Mouse (Mus musculus) 3134 (cell line): ENCODE measurements around the gene Zfp740.

Source experiments
- DNase-seq: peaks from one replicate; pipeline ENCODE4 v3.0.0-alpha.2; 2011; ENCODE audit warnings: low spot score; ENCODE audit not compliant: insufficient read length; ENCODE audit errors: extremely low read depth

The Zfp740 gene

GRCm38 (mm10) chr15:102192271-102192812 lies 10.7 kb upstream of the Zfp740 start:
- no peak for DNase-seq

DNA sequence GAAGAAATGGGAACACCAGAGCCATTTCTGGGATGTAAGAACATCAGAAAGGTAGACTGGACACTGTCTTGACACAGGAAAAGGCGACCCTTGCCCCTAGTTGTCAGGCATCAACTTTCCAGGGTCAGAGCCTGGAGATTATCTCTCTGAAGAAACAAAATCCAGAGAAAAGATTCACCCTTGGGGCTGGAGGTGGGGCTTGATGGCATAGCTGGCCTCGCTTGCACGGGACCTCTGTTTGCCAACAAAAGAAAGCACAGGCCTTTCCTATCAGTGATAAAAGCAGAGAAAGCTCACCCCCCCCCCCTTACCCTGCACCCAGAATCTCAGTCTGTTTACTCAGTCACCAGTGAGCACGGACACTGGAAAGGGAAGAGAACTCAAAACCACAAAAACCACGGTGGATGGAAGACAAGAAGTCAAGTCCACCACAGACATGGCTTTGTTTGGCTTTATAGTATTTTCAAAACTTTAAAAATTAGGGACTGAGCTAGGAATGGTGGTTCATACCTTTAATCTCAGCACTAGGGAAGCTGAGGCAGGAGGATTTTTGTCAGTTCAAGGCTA lies 10.1 kb upstream of the Zfp740 start:
- no peak for DNase-seq

DNA sequence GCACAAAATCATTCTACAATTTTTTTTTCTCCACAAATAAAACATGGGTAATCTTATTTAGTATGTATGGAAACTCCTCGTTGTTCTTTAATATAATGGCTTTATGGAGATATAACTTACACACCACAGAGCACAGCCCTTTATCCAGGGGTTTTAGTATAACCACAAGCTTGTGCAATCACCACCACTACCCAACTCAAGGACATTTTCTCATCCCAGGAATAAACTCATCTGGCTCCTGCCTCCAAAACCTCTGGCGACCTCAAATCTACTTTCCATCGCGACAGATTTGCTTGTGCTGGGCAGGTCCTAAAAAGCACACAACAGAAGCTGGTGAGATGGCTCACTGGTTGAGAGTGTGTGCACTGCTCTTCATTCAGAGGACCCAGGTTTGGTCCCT lies 9.4 kb upstream of the Zfp740 start:
- no peak for DNase-seq

- DNase-seq = no peak
Measured at GRCm38 (mm10) chr15:102194439-102194838, 8.6 kb upstream of the Zfp740 start.

DNA sequence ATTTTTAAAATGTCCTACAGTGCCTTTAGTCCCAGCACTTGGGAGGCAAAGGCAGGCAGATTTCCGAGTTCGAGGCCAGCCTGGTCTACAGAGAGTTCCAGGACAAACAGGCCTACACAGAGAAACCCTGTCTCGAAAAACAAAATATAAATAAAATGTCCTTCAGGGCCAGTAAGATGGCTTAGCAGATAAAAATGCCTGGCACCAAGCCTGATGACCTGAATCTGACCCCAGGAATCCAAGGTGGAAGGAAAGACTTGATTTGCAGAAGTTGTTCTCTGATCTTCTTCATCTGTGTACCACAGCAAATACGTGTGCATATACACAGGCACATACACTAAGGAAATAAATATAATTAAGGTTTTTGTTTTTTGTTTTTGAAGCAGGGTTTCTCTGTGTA lies 7.7 kb upstream of the Zfp740 start:
- no peak for DNase-seq

- no peak for DNase-seq
Measured at GRCm38 (mm10) chr15:102198841-102199240, 4.2 kb upstream of the Zfp740 start.

DNA sequence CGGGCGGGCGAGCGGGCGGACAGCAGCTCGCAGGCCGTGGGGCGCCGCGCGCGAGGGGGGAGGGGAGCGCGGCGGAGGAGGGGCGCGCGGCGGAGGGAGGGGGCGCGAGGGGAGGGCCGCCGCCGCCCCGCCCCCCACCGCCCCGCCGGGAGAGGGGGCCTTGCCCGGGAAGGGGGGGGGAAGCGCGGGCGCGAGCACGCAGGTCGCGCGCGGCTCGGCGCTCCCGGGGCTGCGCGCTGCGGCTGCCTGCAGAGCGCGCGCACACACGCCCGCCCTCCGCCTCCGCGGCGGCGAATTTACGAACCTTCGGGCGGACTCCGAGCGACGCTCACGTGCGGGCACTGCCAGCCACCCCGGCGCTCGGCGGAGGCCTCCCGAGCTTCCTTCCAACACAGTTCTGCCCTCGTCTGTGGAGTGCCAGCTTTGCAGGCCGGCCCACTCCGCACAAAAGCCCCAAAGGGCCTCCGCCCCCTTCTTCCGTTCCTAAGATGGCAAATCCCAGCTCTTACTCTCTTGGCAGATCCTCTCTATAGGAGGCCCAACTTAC lies 859 bp downstream of the Zfp740 start:
- DNase-seq = peak; percentile 83

DNA sequence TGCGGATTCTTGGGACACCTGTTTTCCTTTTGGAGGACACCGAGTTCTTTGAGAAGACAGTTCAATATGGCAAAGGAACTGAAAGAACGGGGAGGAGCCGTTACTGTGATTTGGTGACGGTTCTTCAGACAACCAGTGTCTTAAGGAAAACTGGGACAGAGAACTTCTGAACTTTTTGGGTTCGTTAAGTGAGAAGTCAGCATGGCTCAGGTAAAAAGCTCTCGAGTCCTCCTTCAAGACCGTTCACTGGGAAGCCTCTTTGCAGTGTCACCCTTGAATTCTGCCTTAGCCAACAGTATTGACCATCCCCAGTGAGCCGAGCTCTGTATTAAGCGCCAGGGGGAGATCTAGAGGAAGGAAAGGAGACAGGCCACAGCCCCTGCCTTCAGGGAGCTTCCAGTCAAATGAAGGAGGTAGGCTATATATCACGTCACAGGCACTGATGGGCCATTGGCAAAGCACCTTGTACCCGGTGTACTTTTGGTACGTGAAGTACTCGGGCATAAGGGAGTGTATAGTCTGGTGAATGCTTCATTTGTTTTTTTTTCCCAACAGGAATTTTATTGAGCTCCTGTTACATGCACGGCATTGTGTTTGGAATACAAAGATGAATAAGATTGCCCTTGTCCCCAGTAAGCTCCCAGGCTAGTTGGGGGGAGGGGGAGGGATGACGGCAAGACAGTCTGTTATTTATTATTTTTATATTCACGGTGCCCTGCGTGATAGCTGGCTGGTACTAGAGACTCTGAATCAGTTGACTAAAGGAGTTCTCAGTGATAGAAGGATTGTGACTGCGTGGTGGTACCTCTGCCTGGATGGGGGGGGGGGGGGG lies 1.8 kb downstream of the Zfp740 start, which contains the start of gene Csad:
Csad (minus strand) TSS at position 51 of the 832 bp plus-strand sequence.
- DNase-seq = no peak

GRCm38 (mm10) chr15:102205779-102206178 lies 2.7 kb downstream of the Zfp740 start:
- DNase-seq = no peak

GRCm38 (mm10) chr15:102207351-102207750 lies 4.3 kb downstream of the Zfp740 start:
- no peak for DNase-seq

- DNase-seq = no peak
Measured at GRCm38 (mm10) chr15:102208092-102208561, 5.1 kb downstream of the Zfp740 start.

DNA sequence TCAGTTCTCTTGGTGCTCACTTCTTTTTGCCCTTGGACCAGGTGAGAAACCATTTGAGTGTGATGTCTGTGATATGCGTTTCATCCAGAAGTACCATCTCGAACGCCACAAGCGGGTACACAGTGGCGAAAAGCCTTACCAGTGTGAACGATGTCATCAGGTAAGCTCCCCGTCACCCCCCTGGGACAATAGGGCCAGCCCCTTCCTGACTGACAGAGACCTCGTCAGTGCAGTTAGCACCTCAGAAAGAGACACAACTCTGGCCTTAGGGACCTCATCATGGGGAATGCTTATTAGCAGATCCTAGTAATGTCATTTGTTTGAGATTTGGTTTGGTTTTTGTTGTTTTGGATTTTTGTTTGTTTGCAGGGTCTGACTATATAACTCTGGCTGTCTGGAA lies 6.1 kb downstream of the Zfp740 start:
- no peak for DNase-seq

DNA sequence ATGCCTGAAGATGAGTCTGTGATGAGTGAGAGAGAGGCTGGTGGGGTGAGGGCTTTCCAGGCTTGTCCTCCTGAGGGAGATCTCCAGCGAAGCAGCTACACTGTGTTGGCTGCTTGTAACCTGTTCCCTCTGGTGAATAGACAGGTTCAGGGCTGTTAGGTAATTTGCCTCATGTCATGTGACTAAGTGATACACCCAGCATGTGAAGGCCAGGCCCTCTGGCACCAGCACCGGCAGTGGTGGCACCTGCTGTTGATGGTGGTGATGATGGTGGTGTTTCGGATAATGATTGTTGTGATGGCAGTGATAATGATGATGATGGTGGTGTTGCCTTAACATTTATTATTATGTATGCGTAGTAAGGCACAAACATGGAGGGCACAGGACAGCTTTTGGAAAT lies 7.8 kb downstream of the Zfp740 start:
- DNase-seq = no peak

GRCm38 (mm10) chr15:102211895-102212294 lies 8.8 kb downstream of the Zfp740 start:
- DNase-seq = no peak

DNA sequence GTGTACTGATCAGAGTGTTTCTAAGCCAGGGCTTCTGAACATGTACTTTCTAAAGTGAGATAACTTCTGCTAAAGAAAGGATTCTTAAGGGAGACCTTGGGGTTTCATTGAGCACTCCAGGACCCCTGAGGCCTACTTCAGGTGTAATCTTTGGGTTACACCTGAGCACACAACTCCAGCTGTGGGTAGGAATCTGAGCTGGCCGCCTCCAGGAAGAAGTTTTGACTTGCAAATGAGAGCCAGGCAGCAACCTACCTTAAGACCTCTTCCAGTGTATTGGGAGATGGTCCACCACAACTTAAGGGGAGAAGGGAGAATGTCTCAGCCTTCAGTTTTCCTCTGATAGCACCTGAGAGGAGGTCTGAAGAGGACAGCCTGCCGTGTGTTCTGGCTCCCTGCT lies 11.1 kb downstream of the Zfp740 start:
- no peak for DNase-seq

DNA sequence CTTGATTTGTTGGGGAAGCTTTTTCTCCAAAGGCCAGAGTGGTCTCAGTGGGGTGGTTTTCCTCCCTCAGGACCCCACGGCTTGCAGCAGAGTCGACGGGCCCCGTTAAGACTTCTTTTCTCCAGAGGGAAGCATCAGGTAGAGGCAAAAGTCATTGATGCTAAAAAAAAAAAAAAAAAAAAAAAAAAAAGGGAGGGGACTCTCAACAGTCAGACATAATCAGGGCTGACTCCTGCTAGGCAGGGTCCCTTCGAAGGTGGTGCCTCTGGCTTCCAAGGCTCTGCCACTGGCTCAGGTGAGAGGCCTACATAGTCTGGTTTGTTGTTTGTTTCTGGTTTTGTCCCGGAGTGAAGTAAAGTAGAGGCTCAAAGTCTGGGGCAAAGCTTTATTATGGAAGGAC lies 12.6 kb downstream of the Zfp740 start:
- no peak for DNase-seq

DNA sequence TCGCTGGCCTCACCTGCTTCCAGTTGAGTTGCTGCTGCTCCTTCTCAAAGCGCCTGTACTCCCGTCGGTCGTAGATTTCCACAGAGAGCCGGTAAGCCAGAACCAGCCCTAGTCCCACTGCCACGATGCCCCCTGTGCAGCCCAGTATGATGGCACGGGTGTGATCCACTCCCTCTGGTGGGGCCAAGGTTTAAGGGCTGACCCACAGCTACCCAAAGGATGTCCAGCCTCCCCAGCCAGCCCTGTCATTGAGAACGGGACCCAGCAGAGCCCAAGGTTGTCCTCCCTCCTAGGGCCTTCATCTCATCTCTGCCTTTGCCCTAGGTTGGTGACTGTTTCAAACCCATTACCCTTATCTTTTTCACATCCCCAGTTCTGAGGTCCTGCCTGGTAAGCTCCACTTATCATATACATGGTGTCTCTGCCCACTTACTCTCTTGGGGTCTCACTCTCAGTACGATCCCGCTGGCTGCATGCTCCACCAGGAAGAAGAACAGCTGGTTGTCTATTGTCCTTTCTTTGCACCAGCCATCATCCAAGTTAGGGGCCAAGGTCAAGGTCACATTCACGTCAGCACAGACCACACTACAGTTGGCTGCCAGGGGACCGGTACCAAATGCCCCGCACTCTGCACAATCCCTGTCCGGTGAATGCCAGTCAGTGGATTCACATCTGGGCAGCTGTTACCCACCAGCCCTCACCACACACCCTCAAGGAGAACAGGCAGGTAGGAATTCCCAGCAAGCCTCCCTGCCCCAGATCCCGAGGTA lies 13.6 kb downstream of the Zfp740 start:
- DNase-seq = no peak

GRCm38 (mm10) chr15:102217325-102217724 lies 14.3 kb downstream of the Zfp740 start:
- no peak for DNase-seq

DNA sequence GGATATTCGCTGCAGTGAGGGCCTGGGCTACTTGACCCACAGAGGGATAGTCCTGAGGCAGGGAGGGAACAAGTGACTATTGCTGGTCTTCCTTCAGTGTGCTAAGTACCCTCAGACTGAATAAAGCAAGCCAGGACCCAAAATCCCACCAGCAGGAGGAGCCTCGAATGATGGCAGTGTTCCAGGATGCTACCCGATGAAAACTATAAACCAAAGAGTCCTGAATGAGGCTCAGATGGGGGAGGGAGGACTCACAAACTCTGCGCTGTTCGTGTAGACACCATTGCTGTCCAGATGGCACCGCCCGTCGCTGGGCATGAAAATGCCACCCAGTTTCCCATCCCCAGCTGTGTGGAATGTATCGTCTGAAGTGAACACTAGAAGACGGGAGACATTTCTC lies 19.3 kb downstream of the Zfp740 start:
- DNase-seq = no peak

DNA sequence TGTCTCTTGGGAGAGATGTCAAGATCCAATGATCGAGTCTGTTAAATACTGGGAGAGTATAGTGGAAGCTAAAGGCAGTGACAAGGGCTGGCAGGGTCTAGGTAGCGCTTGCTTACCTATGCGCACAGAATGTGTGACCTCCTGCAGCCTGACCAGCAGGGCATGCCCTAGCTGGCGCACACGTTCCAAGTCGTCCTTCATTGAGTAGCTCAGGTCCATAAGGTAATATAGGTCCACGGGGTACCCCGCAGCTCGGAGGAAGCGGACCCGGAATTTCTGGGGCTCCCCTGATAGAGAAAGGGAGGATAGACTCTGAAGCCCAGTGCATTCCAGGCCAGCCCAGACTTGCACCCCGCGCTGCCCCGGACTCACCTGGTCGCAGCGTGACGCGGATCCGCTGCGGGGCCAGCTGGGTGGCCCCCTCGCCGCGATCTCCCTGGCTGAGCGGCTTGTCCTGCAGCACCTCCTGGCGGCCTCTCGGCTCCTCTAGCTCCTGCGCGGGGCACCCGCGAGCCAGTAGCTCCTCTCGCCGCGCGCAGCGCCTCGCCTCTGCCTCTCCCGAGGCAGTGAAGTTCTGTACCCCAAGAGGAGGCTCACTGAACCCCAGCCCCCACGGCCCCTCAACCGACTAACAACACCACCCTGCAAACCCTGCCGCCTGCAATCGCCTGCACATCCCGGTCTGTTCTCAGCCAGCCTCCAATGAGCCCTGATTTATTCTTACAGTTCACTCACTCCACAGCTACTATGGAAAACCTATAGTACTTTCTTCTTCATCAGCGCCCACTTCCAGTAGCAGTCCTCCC lies 21.3 kb downstream of the Zfp740 start:
- DNase-seq = peak; percentile 50
